Mouse (Mus musculus) kidney, postnatal 25 days (tissue): ENCODE data around the gene Cbx8.

Experiments used
- DNase-seq, 2 experiments: peaks; one replicate each; pipeline ENCODE4 v3.0.0; 2021; ENCODE audit warnings: mixed read lengths in 2 of 2

Gene Cbx8

GRCm38 (mm10) chr11:119048133-119048510, 7.4 kb upstream of the Cbx8 start:
- no peak for DNase-seq

- peak in 1 of 2 experiments; percentile 44 for DNase-seq
Measured at GRCm38 (mm10) chr11:119047261-119048132, 6.7 kb upstream of the Cbx8 start.

GRCm38 (mm10) chr11:119046601-119047245, 6.0 kb upstream of the Cbx8 start:
- peak; percentile 78 to 92 for DNase-seq

- peak; percentile 70 to 90 for DNase-seq
Measured at GRCm38 (mm10) chr11:119044551-119045337, 4.0 kb upstream of the Cbx8 start.

- no peak for DNase-seq
Measured at GRCm38 (mm10) chr11:119043761-119044550, 3.2 kb upstream of the Cbx8 start.

GRCm38 (mm10) chr11:119043273-119043540, 2.4 kb upstream of the Cbx8 start:
- DNase-seq = no peak

GRCm38 (mm10) chr11:119042466-119043272, 1.9 kb upstream of the Cbx8 start:
- DNase-seq = no peak

- no peak for DNase-seq
Measured at GRCm38 (mm10) chr11:119041750-119042465, 1.1 kb upstream of the Cbx8 start.

GRCm38 (mm10) chr11:119041325-119041716, 552 bp upstream of the Cbx8 start:
- DNase-seq = peak in 1 of 2 experiments; percentile 43

- no peak for DNase-seq
Measured at GRCm38 (mm10) chr11:119039732-119040512, 847 bp downstream of the Cbx8 start.

- no peak for DNase-seq
Measured at GRCm38 (mm10) chr11:119038744-119039484, 1.9 kb downstream of the Cbx8 start.

GRCm38 (mm10) chr11:119037780-119038401, 2.9 kb downstream of the Cbx8 start:
- no peak for DNase-seq

- peak in 1 of 2 experiments; percentile 45 for DNase-seq
Measured at GRCm38 (mm10) chr11:119036934-119037779, 3.6 kb downstream of the Cbx8 start.

GRCm38 (mm10) chr11:119036447-119036846, 4.3 kb downstream of the Cbx8 start:
- no peak for DNase-seq

GRCm38 (mm10) chr11:119035686-119036165, 5.0 kb downstream of the Cbx8 start:
- DNase-seq = no peak

GRCm38 (mm10) chr11:119035094-119035685, 5.6 kb downstream of the Cbx8 start:
- DNase-seq = peak; percentile 35 to 79

GRCm38 (mm10) chr11:119034635-119035034, 6.1 kb downstream of the Cbx8 start:
- no peak for DNase-seq
